Mouse (Mus musculus): ENCODE measurements around the gene Gfod1.

Gene Gfod1

DNA sequence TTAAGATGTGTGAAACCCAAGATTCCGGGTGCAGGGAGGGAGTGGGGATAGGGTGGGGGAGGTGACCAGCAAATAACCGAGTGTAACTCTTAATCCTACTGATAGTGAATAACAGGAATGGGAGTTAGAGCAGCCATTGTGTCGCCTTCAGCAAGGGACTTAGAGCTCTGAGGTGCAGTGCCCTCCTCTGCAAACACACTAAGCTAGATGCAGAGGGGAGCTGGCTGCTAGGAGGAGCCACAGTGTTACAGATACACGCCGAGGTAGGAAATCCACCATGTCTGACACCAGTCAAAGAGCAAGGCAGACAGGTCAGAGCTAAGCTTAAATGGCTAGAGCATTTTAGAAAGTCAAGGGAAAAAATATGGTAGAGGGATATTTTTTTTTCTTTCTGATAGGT lies 146.6 kb downstream of the Gfod1 start:
- DNase-seq (ENCODE audit: low spot score in 2 of 2): no peak

DNA sequence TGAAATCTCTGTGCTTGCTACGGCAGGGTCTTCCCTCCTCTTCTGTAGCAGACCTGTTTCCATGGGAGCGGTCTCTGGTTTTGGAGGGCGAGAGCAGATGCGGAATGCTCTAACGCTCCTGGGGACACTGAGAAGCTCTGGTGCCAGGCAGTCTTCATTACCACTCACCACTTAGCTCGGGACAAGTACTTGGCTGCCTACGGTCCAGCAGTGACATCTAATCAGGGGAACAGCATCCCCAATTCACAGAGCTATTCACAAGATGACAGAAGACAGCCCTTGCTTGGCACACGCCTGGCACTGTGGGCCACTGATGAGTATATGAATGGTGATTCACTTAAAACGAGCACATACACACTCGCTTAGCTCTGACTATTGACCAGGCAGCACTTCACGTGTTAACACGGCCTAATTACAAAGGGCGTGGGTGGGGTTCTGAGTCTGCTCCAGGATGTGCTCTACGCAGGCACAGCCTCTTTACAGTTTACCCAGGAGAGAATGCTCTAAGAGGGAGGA lies 151.9 kb downstream of the Gfod1 start:
- DNase-seq (ENCODE audit: low spot score in 2 of 2): no peak

DNA sequence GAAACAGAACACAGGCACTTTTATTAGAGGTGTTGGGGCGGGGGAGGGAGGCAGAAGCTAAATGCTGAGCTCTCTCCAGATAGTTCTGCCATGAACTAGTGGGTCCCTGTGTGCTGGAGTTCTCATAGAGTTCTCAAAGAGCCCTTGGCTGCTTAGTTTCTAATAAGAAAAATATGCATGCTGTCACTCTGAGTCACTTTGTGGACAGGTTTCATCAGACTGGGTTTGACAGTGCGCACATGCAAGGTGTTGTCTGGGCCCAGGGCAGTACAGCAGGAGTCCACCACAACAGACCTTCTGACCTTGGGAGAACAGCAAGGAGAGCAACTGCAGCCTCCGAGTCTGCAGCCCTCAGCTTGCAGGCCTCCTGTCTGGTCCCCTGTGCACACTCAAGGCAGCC lies 154.3 kb downstream of the Gfod1 start:
- DNase-seq (ENCODE audit: low spot score in 2 of 2): no peak

DNA sequence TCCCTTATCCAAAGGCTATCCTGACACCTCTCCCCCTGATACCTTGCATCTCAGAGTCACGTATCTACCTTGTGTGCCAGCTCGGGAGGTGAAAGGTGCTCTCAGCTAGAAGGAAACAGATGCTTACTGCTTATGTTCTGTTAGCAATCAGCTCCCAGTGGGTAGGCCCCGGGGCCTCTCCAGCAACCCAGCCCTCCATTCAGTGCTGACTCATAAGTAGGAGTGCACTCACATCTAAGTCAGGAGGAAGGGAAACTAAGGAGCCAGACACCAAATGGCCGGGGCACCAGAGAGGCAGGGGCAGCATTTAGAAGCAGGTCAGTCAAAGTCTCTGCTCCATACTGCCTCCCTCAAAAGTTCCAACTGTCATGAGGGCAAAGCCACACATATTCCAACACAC lies 155.3 kb downstream of the Gfod1 start:
- no peak for DNase-seq (ENCODE audit: low spot score in 2 of 2)

DNA sequence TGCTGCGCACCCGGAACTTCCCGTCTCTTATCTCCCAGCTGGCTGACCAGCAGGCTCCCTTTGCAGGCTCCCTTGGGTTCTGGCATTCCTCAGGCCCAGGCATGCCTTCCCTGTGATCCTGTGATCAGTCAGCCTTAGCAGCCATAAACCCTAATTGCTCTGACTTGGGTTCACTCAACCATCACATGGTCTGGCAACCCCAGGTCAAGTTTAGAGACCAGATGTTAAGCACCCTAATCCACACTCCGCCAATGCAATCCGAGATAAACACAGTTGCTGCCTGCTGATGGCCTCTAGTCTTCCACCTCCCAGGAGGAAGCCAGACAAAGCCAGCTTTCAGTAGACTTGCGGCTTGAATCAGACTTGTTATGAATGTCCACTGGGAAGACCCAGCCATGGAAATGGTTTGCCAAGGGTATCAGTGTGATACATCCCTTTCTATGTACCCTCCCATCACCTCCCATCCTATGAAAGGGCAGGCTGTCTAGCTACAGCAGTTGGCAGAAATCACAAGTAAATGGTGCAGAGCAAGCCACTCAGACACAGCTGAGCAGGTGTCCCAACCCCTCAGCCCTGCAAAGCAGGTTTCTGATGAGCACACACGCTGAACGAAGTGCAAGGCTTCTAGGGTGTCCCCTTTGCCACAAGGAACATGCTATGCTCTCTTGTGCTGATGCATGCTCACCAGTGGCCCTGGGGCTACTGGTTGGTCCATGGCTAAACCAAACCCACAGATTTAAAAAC lies 157.3 kb downstream of the Gfod1 start:
- DNase-seq (ENCODE audit: low spot score in 2 of 2): no peak

Measured in spleen, postnatal 10 days (tissue).